8 mouse cellular contexts compared by ENCODE assay signal in the genomic region with DNA sequence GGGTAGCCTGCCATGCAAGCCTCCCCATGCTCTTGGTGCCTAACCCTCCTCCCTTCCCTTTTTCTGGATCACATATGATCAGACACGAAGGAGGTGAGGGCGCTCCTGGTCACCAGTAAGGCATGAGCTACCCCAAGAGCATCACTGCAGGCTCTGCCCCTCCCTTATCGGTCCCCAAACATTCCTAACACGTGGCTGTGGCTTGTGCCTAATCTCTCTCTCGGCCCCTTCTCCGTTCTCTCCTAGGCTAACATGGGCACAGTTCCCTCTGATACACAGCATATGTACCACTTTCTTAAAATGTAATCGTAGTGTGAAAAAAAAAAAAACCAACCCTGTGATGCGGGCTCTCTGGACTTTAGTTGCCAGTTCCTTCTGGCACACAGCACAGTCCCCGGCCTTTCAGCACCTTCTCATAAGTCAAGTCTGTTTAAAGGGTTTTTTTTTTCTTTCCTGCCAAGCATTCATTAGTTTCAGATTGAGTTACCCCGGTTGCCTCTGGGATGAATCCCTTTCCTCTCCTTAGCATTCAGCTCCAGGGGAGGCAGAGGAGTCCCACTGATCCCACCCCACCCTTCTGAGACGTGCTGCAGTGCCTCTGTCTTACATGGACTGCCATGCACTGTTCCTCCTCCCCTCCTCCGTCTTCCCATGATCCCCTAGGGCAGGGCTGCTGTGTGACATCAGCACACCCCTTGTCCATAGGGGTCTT. TPM values are rescaled to one million over a fixed set of nuclear protein-coding genes. Genes with fewer than 3 reads are reported as not detected.
DNase-seq lines count a peak whose midpoint lies in the region; ATAC-seq lines count a peak whose summit lies in the region.

No protein-coding gene starts in this region.

- H3K9ac ChIP-seq in heart, embryonic 16.5 days (ENCODE audit: low read length) = peak overlapping the region; percentile 33; the same call in 1 of the 2 replicates
- H3K9ac ChIP-seq in hindbrain, embryonic 16.5 days (ENCODE audit: low read depth, low read length) = no peak overlapping the region

- intact Hi-C loops in heart, postnatal 10 days (cut with DNase I) = no loop called here

- no peaks in the 10 kb centered on the region for H3K27me3 ChIP-seq in heart, embryonic 16.5 days (ENCODE audit: control insufficient read depth, insufficient read depth, low read length)
- no peaks in the 10 kb centered on the region for H3K27me3 ChIP-seq in embryonic facial prominence, embryonic 10.5 days (replicated peaks; ENCODE audit: low read depth, poor library complexity, severe bottlenecking)
- H3K27me3 ChIP-seq in hindbrain, embryonic 16.5 days (replicated peaks; ENCODE audit: control insufficient read depth, insufficient read depth, low read length) = no peaks in the 10 kb centered on the region

- no peaks in the 10 kb centered on the region for H3K9me3 ChIP-seq in heart, embryonic 16.5 days (replicated peaks; ENCODE audit: control insufficient read depth, low read length)
- no peaks in the 10 kb centered on the region for H3K9me3 ChIP-seq in embryonic facial prominence, embryonic 10.5 days
- no peaks in the 10 kb centered on the region for H3K9me3 ChIP-seq in hindbrain, embryonic 16.5 days (ENCODE audit: control insufficient read depth, low read length)

- H3K4me1 ChIP-seq in heart, embryonic 16.5 days (ENCODE audit: control insufficient read depth, insufficient read depth, low read length) = peaks cover 42% of the 10 kb centered on the region
- H3K4me1 ChIP-seq in embryonic facial prominence, embryonic 10.5 days = peaks cover 40% of the 10 kb centered on the region
- peaks cover 31% of the 10 kb centered on the region for H3K4me1 ChIP-seq in hindbrain, embryonic 16.5 days (ENCODE audit: control insufficient read depth, insufficient read depth, low read depth, low read length)

- peak; percentile 46; the same call in 1 of the 2 replicates for ATAC-seq in heart, embryonic 16.5 days (replicated peaks; ENCODE audit: extremely low read depth, insufficient read depth, low FRiP score)
- ATAC-seq in hindbrain, embryonic 16.5 days = peak; percentile 66
- ATAC-seq in megakaryocyte-erythroid progenitor cell, adult 5-6 weeks (replicated peaks; ENCODE audit: low FRiP score, low TSS enrichment, poor library complexity, severe bottlenecking) = peak; percentile 89

- 25% methylated on average over 12 of the region's 12 CpGs for WGBS in heart, embryonic 16.5 days
- WGBS in embryonic facial prominence, embryonic 10.5 days = 30% methylated on average over 12 of the region's 12 CpGs
- 28% methylated on average over 12 of the region's 12 CpGs for WGBS in hindbrain, embryonic 16.5 days

- H3K27ac ChIP-seq in heart, embryonic 16.5 days (ENCODE audit: low read length) = peak overlapping the region; percentile 56
- 0 out of 2 replicates have a peak overlapping the region, but pooled peaks have one; percentile 1 for H3K27ac ChIP-seq in embryonic facial prominence, embryonic 10.5 days (replicated peaks)
- no peak overlapping the region; the same call in 1 of the 2 replicates for H3K27ac ChIP-seq in hindbrain, embryonic 16.5 days (ENCODE audit: low read depth, low read length)

- peak overlapping the region; percentile 27 for H3K4me2 ChIP-seq in heart, embryonic 16.5 days (ENCODE audit: low read depth, low read length)
- peak overlapping the region; percentile 8; the same call in 1 of the 2 replicates for H3K4me2 ChIP-seq in hindbrain, embryonic 16.5 days (ENCODE audit: low read length)

- no peaks in the 10 kb centered on the region for H3K36me3 ChIP-seq in heart, embryonic 16.5 days (ENCODE audit: control insufficient read depth, insufficient read depth)
- no peaks in the 10 kb centered on the region for H3K36me3 ChIP-seq in embryonic facial prominence, embryonic 10.5 days (replicated peaks)
- H3K36me3 ChIP-seq in hindbrain, embryonic 16.5 days (ENCODE audit: control insufficient read depth, insufficient read depth, low read length) = no peaks in the 10 kb centered on the region

- no peak for DNase-seq in heart, postnatal 10 days
- DNase-seq in embryonic facial prominence, embryonic 10.5 days (ENCODE audit: low spot score) = no peak
- no peak for DNase-seq in urinary bladder, postnatal 4 days (ENCODE audit: low spot score in 2 of 2)
- no peak for DNase-seq in thymus, adult 18-20 months
- no peak for DNase-seq in gastrocnemius, adult 8-10 months (ENCODE audit: low spot score in 2 of 2)

- H3K4me3 ChIP-seq in heart, embryonic 16.5 days (ENCODE audit: low read length) = no peak overlapping the region
- H3K4me3 ChIP-seq in embryonic facial prominence, embryonic 10.5 days = no peak overlapping the region
- no peak overlapping the region for H3K4me3 ChIP-seq in hindbrain, embryonic 16.5 days (ENCODE audit: low read length)

RNA-seq across cellular contexts. Expression of gene Ank, which starts 19.2 kb away (rescaled TPM):
- polyA plus RNA-seq in heart, embryonic 16.5 days (2015; fragmentation: Nextera tagmentation; extraction: Ambion mirVana) = 11.0 and 12.9 TPM in 2 replicates
- 100 to 1,000 TPM; 125 to 149 TPM for total RNA-seq in heart, postnatal 10 days (2021)
- polyA plus RNA-seq in embryonic facial prominence, embryonic 10.5 days (2016; fragmentation: Nextera tagmentation; extraction: Ambion mirVana) = 5.9 and 6.2 TPM in 2 replicates
- polyA plus RNA-seq in hindbrain, embryonic 16.5 days (2015; fragmentation: Nextera tagmentation; extraction: Ambion mirVana) = 11.6 and 15.6 TPM in 2 replicates
- 43.4 and 61.0 TPM in 2 replicates for total RNA-seq in megakaryocyte-erythroid progenitor cell, adult 5-6 weeks (2014; fragmentation: Nextera tagmentation)
- 23.5 and 29.0 TPM in 2 replicates for total RNA-seq in megakaryocyte-erythroid progenitor cell, adult 5-6 weeks (2017)
- total RNA-seq in gastrocnemius, adult 8-10 months (2022) = 100 to 1,000 TPM; 126 to 164 (median 145) TPM
